Mouse (Mus musculus): ENCODE data around the gene Atxn7l1. TPM values are rescaled to one million over a fixed set of nuclear protein-coding genes. Genes with fewer than 3 reads are reported as not detected.

The Atxn7l1 gene
- polyA plus RNA-seq, 1 experiment from 2014 or later = 12.9 TPM

DNA sequence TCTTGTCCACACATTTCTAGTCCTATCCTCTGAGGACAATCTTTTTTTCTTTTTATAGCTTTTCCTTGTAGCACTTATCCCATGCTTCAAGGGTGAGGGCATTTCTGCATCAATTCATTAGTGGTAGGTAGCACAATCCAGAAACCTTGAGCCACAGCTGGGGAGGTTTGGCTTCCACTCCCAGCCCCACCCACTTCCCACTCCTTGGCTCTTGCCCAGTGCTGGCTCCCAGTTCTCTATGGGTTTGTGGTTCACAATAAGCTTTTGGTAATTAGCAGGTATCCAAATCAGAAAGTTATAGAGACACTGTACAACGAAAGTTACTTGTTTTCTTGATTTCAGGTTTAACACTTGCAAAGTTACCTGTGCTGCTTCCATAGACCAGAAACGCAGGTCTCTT lies 38.8 kb downstream of the Atxn7l1 start:
- H3K4me2 ChIP-seq (ENCODE audit: low read depth, low read length) = no peak overlapping the region
- ATAC-seq = no peak
- peaks cover 5% of the 10 kb centered on the region; the same call in 1 of the 2 replicates for H3K4me1 ChIP-seq (ENCODE audit: control insufficient read depth, insufficient read depth, low read length)
- 92% methylated on average over 2 of the region's 2 CpGs for WGBS
- H3K9me3 ChIP-seq (ENCODE audit: control insufficient read depth, low read length) = no peaks in the 10 kb centered on the region
- H3K27ac ChIP-seq (ENCODE audit: low read length) = no peak overlapping the region
- no peak overlapping the region for H3K9ac ChIP-seq (ENCODE audit: low read depth, low read length)
- no peak overlapping the region for H3K4me3 ChIP-seq (ENCODE audit: low read length)
- H3K27me3 ChIP-seq (replicated peaks; ENCODE audit: control insufficient read depth, insufficient read depth, low read length) = no peaks in the 10 kb centered on the region
- H3K36me3 ChIP-seq (ENCODE audit: control insufficient read depth, insufficient read depth, low read length) = no peaks in the 10 kb centered on the region

DNA sequence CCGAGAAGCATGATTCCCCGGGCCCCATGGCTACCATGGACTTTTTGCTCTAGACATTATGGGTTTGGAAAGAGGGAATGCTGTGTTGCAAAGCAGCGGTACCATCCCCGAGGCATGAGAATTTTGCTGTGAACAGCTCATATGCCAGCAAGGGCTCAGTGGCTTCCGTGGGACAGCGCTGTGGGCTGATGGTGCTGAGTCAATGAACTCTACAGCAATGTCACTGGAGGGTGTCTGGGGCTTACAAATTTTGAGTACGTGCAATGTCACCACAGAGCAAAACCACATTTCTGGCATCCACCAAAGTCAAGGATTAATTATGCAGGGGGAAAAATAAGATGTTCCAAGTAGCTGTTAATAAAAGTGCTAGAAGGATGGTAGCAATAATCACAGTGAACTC lies 42.6 kb downstream of the Atxn7l1 start:
- no peak overlapping the region for H3K4me2 ChIP-seq (ENCODE audit: low read depth, low read length)
- ATAC-seq = no peak
- peaks cover 12% of the 10 kb centered on the region for H3K4me1 ChIP-seq (ENCODE audit: control insufficient read depth, insufficient read depth, low read length)
- WGBS = 89% methylated on average over 7 of the region's 7 CpGs
- no peaks in the 10 kb centered on the region for H3K9me3 ChIP-seq (ENCODE audit: control insufficient read depth, low read length)
- H3K36me3 ChIP-seq (ENCODE audit: control insufficient read depth, insufficient read depth, low read length) = no peaks in the 10 kb centered on the region
- no peak overlapping the region for H3K9ac ChIP-seq (ENCODE audit: low read depth, low read length)
- H3K4me3 ChIP-seq (ENCODE audit: low read length) = no peak overlapping the region
- no peaks in the 10 kb centered on the region for H3K27me3 ChIP-seq (replicated peaks; ENCODE audit: control insufficient read depth, insufficient read depth, low read length)
- H3K27ac ChIP-seq (ENCODE audit: low read length) = no peak overlapping the region

DNA sequence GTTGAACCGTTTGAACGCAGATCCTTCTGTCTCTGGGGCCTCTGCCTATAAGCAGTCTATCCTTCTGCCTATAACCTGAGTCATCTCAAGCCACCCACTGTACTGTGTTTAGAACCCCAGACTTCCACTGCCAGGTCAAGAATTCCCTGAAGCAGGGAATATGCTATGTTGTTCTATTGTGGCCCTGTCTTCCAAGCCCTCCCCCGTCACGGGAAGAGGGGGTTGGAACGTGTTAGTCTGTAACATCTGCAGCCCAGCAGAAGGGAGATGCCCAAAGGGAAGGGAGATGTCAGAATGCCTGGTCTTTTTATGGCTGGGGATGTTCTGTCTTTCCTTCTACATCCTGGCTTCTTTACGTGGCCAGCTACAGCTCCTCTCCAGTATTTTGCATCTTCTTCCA lies 43.1 kb downstream of the Atxn7l1 start:
- Histone ChIP-seq H3K9me3 (ENCODE audit: control insufficient read depth, low read length) (no peaks in the 10 kb centered on the region), H3K27me3 (replicated peaks; ENCODE audit: control insufficient read depth, insufficient read depth, low read length) (no peaks in the 10 kb centered on the region), H3K27ac (ENCODE audit: low read length) (no peak overlapping the region), H3K9ac (ENCODE audit: low read depth, low read length) (no peak overlapping the region), H3K4me1 (ENCODE audit: control insufficient read depth, insufficient read depth, low read length) (peaks cover 16% of the 10 kb centered on the region), H3K4me3 (ENCODE audit: low read length) (no peak overlapping the region), H3K36me3 (ENCODE audit: control insufficient read depth, insufficient read depth, low read length) (no peaks in the 10 kb centered on the region), H3K4me2 (ENCODE audit: low read depth, low read length) (no peak overlapping the region)
- WGBS = 63% methylated on average over 6 of the region's 6 CpGs
- no peak for ATAC-seq

DNA sequence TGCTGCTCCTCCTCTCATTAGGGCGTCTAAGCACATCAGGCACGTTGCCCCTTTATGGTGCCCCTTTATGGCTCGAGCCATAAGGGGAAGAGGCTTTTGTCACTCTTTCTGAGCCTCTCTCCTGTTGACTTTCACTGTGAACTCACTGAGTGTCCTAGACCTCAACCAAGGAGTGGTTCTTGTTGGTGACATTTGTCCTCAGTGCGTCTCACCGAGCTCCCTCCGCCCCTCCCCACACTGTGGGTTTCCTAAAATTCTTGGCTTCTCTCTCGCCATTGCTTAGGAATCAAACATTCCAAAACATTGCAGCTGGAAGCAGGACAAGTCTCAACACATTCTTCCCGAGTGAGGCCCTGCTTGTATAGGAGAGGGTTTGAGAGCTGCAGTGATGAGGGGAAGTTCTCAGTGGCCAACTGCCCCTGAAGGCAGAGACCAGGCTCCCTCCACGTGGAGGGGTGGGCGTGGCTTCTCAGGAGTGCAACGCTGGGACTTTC lies 46.0 kb downstream of the Atxn7l1 start:
- Histone ChIP-seq H3K27ac (ENCODE audit: low read length) (no peak overlapping the region), H3K9me3 (ENCODE audit: control insufficient read depth, low read length) (peaks cover 5% of the 10 kb centered on the region; the same call in 1 of the 2 replicates)

DNA sequence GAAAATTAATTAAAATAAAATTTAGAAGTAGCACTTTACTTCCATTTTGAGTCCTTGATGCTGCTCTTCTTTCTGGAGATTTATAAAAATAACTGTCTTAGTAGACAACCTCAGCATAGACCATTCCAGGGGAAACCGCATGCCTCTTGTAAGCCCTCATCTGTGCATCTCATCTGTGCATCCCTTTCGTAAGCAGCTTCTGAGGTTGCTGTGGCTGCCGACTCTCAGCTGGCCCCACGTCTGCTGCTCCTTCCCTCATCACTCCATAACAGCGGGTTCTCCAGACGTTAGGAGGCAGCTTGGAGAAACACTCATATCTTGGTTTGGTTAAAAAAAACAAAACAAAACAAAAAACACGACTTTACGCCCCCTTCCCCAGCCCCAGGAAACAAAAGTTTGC lies 47.7 kb downstream of the Atxn7l1 start:
- Histone ChIP-seq H3K27ac (ENCODE audit: low read length) (no peak overlapping the region), H3K4me2 (ENCODE audit: low read depth, low read length) (no peak overlapping the region), H3K9ac (ENCODE audit: low read depth, low read length) (no peak overlapping the region), H3K36me3 (ENCODE audit: control insufficient read depth, insufficient read depth, low read length) (no peaks in the 10 kb centered on the region), H3K4me1 (ENCODE audit: control insufficient read depth, insufficient read depth, low read length) (peaks cover 16% of the 10 kb centered on the region), H3K27me3 (replicated peaks; ENCODE audit: control insufficient read depth, insufficient read depth, low read length) (no peaks in the 10 kb centered on the region), H3K9me3 (ENCODE audit: control insufficient read depth, low read length) (peaks cover 5% of the 10 kb centered on the region; the same call in 1 of the 2 replicates), H3K4me3 (ENCODE audit: low read length) (no peak overlapping the region)
- ATAC-seq = no peak
- 51% methylated on average over 8 of the region's 8 CpGs for WGBS

More for the DNA sequence above, 46.0 kb downstream of the Atxn7l1 start:
- ATAC-seq = peak; percentile 86
- Histone ChIP-seq H3K27me3 (replicated peaks; ENCODE audit: control insufficient read depth, insufficient read depth, low read length) (no peaks in the 10 kb centered on the region), H3K4me1 (ENCODE audit: control insufficient read depth, insufficient read depth, low read length) (peaks cover 16% of the 10 kb centered on the region), H3K4me2 (ENCODE audit: low read depth, low read length) (no peak overlapping the region), H3K36me3 (ENCODE audit: control insufficient read depth, insufficient read depth, low read length) (no peaks in the 10 kb centered on the region), H3K9ac (ENCODE audit: low read depth, low read length) (no peak overlapping the region), H3K4me3 (ENCODE audit: low read length) (no peak overlapping the region)
- WGBS = 27% methylated on average over 11 of the region's 11 CpGs

DNA sequence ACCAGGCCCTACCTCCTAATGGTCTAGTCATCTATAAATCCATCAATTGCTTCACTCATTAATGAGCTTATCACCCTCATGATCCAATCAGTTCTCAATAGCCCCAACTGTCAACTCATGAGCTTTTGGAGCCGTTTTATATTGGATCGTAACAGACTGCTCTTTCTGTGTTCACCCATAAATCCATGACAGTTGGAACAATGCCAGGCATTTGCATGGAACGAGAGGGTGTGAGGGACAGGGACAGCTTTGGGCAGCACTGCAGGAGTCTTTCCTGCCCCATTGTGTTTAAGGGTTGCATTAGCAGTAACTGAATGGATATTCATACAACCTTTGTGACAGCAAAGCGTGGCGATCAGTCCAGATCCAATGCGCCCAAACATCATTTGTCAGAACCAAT lies 49.8 kb downstream of the Atxn7l1 start:
- H3K27ac ChIP-seq (ENCODE audit: low read length) = no peak overlapping the region
- WGBS = 71% methylated on average over 6 of the region's 6 CpGs
- no peaks in the 10 kb centered on the region for H3K27me3 ChIP-seq (replicated peaks; ENCODE audit: control insufficient read depth, insufficient read depth, low read length)
- H3K9me3 ChIP-seq (ENCODE audit: control insufficient read depth, low read length) = peaks cover 5% of the 10 kb centered on the region; the same call in 1 of the 2 replicates
- H3K9ac ChIP-seq (ENCODE audit: low read depth, low read length) = no peak overlapping the region
- H3K36me3 ChIP-seq (ENCODE audit: control insufficient read depth, insufficient read depth, low read length) = no peaks in the 10 kb centered on the region
- H3K4me3 ChIP-seq (ENCODE audit: low read length) = no peak overlapping the region
- H3K4me2 ChIP-seq (ENCODE audit: low read depth, low read length) = no peak overlapping the region
- peaks cover 20% of the 10 kb centered on the region for H3K4me1 ChIP-seq (ENCODE audit: control insufficient read depth, insufficient read depth, low read length)
- no peak for ATAC-seq

DNA sequence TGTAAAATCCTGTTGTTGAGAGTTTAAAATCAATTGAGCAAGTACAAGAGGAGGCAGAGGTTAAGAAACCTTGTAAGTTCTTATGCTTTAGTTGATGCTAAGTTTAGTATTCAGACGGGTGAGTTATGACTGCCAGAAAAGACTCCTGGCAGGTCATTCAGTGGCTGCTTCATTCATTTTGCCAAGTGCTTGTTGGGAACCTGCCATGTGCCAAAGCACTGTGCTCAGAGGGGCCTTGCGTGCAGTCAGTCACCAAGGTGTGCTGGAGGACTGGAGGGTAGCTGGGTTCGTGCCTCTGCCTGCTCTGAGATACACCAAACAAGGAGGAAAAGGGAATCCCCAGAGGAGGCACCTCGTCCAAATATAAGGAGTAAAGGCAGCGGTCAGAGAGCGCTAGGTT lies 50.3 kb downstream of the Atxn7l1 start:
- WGBS = 79% methylated on average over 6 of the region's 6 CpGs
- Histone ChIP-seq H3K4me3 (ENCODE audit: low read length) (no peak overlapping the region), H3K4me1 (ENCODE audit: control insufficient read depth, insufficient read depth, low read length) (peaks cover 20% of the 10 kb centered on the region), H3K4me2 (ENCODE audit: low read depth, low read length) (no peak overlapping the region), H3K9me3 (ENCODE audit: control insufficient read depth, low read length) (peaks cover 5% of the 10 kb centered on the region; the same call in 1 of the 2 replicates), H3K36me3 (ENCODE audit: control insufficient read depth, insufficient read depth, low read length) (no peaks in the 10 kb centered on the region), H3K9ac (ENCODE audit: low read depth, low read length) (no peak overlapping the region), H3K27me3 (replicated peaks; ENCODE audit: control insufficient read depth, insufficient read depth, low read length) (no peaks in the 10 kb centered on the region), H3K27ac (ENCODE audit: low read length) (no peak overlapping the region)
- ATAC-seq = no peak

DNA sequence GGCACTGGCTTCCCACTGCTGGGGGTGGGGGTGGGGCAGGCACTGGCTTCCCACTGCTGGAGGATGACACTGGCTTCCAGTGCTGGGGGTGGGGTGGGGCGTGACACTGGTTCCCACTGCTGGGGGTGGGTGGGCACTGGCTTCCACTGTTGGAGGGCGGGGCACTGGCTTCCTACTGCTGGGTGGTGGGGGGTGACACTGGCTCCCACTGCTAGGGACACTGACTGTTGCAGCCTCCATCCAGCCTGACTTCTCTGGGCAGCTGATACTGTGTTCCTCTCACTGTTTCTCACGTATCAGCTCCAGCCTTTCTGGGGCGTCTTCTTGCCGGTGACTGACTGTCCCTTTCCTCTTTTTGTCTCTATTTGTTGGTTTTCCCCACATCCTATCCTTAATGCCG lies 53.6 kb downstream of the Atxn7l1 start:
- Histone ChIP-seq H3K27me3 (replicated peaks; ENCODE audit: control insufficient read depth, insufficient read depth, low read length) (no peaks in the 10 kb centered on the region), H3K36me3 (ENCODE audit: control insufficient read depth, insufficient read depth, low read length) (no peaks in the 10 kb centered on the region), H3K27ac (ENCODE audit: low read length) (no peak overlapping the region), H3K4me3 (ENCODE audit: low read length) (no peak overlapping the region), H3K9me3 (ENCODE audit: control insufficient read depth, low read length) (peaks cover 5% of the 10 kb centered on the region; the same call in 1 of the 2 replicates), H3K9ac (ENCODE audit: low read depth, low read length) (no peak overlapping the region), H3K4me1 (ENCODE audit: control insufficient read depth, insufficient read depth, low read length) (peaks cover 4% of the 10 kb centered on the region; the same call in 1 of the 2 replicates), H3K4me2 (ENCODE audit: low read depth, low read length) (no peak overlapping the region)
- no peak for ATAC-seq
- WGBS = 85% methylated on average over 6 of the region's 6 CpGs

DNA sequence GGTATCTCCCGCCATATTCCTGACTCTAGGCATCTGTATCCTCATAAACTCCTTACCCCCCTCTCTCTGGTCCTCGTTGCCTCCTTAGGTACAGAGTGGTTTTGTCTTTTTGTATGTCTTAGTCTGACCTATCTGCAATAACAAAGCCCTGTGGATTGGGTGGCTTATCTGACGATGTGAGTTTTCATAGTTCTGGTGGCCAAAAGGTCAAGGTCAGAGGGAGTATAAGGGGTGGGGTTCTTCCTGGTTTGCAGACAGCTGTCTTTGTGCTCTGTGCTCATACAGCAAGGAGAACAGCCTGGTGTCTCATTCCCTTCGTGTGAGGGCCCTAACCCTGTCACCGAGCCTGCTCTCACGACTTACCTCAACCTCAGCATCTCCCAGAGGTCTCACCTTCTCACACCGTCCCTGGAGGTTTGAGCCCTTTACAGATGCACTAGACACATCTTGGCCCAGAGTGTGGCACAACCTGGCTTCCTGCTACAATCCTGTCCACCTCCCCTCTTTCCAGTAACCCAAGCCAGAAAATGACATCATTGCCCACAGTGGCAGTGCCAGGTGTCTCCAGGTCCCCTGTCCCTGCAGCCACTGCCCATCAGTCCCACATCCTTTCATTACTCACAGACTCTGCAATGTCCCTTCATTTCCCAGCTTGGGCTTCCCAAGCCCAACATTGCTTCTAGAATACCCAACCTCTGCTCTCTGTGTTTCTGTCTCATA lies 54.2 kb downstream of the Atxn7l1 start:
- ATAC-seq = no peak

More for the DNA sequence above, 54.2 kb downstream of the Atxn7l1 start:
- peaks cover 4% of the 10 kb centered on the region; the same call in 1 of the 2 replicates for H3K4me1 ChIP-seq (ENCODE audit: control insufficient read depth, insufficient read depth, low read length)
- H3K36me3 ChIP-seq (ENCODE audit: control insufficient read depth, insufficient read depth, low read length) = no peaks in the 10 kb centered on the region
- H3K4me2 ChIP-seq (ENCODE audit: low read depth, low read length) = no peak overlapping the region
- peaks cover 4% of the 10 kb centered on the region; the same call in 1 of the 2 replicates for H3K9me3 ChIP-seq (ENCODE audit: control insufficient read depth, low read length)
- 60% methylated on average over 7 of the region's 7 CpGs for WGBS
- no peak overlapping the region for H3K9ac ChIP-seq (ENCODE audit: low read depth, low read length)
- no peak overlapping the region for H3K4me3 ChIP-seq (ENCODE audit: low read length)
- no peaks in the 10 kb centered on the region for H3K27me3 ChIP-seq (replicated peaks; ENCODE audit: control insufficient read depth, insufficient read depth, low read length)
- H3K27ac ChIP-seq (ENCODE audit: low read length) = no peak overlapping the region
